Mouse (Mus musculus) NIH3T3 (cell line): ENCODE measurements around the gene Itga9.

ENCODE experiments used
- DNase-seq: peaks from one replicate; pipeline ENCODE4 v3.0.0-alpha.2; 2012; ENCODE audit warnings: low read depth

Gene Itga9

DNA sequence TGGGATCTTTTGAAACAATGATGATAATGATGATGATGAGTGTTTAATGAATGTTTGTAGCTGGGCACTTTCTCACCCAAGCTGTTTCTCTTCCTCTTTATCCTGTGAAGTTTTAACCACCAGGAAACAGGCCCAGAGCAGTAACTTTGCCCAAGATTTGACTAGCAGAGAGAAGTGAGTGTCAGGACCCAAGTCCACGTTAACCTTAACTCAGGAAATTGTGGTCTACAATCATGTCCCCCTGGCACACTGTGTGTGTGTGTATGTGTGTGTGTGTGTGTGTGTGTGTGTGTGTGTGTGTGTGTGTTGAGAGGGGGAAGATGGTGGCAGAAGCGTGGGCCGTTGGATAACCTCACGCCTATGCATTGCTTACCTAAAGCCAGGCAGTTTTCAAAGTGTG, 120.1 kb downstream of the Itga9 start:
- no peak for DNase-seq

DNA sequence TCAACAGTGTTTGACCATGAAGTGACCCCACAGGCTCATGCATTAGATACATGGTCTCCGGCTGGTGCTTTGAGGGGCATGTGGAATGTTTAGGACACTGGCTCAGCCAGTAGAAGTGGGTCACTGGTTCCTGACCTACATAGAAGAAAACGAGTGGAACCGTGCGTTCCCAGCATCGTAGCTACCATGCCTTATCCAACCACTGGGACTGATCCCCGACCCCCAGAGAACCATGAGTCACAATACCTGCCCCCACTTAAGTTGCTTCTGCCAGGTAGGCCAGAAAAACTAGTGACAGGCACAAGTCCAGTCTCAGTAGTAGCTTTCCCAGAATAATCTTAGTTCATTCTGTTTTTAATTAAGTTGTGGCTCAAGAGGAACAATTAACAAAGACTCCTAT, 121.8 kb downstream of the Itga9 start:
- DNase-seq: no peak

DNA sequence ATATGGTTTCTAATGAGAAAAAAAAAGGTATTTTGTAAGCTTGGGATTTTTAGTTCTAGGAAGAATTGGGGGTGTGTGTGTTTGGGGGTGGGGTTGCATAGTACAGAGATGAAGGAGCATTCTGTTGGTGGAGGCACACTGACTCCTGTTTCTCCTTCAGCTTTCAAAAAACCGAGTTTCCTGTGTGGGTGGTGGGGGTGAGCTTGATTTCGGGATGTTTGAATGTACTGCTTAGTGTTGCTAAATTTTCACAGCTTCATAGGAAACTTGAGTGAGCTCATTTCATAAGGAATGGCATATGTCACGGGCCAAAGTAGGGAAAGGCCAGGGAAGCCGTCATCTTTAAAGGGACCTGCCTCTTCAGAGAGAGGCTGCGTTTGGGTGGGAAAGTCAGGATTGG, 122.5 kb downstream of the Itga9 start:
- no peak for DNase-seq

DNA sequence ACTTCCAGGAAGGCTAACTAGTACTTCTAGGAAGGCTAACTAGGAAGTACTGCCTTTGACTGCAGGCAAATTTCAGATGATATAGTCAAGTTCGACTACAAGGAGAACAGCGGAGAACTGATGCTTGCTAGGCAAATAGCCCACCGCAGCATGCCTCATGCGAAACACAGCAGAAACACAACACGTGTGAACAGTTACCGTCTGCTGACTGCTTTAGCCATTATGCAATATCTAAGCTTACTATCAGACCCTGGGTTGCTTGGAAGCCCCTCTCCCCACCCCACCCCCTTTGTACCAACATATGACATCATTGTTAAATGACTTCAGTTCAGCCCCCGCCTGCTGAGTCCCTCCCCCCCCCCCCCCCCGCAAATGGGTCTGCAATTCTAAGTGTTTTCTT, 123.7 kb downstream of the Itga9 start:
- DNase-seq: no peak

DNA sequence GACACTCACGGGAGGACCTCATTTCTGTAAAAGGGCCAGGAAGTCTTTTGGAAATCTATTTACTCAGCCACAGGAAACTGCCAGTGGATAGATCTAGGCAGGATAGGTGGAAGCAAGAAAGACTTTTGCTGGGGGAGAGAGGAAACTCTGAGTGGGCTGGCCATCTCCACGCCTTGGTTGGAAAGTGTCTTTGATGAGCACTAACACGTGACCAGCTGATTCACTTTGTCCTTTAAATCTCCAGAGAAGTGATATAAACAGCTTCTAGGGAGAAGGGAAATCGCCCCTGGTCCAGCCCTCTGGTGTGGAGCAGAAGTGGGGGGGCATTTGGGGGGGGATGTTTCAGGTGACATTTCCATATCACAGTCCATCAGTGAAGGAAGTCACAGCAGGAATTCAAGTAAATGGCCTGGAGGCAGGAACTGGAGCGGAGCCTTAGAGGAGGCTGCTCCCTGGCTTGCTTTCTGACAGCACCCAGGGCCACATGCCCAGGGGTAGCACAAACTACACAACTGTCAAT, 124.4 kb downstream of the Itga9 start:
- DNase-seq: no peak

DNA sequence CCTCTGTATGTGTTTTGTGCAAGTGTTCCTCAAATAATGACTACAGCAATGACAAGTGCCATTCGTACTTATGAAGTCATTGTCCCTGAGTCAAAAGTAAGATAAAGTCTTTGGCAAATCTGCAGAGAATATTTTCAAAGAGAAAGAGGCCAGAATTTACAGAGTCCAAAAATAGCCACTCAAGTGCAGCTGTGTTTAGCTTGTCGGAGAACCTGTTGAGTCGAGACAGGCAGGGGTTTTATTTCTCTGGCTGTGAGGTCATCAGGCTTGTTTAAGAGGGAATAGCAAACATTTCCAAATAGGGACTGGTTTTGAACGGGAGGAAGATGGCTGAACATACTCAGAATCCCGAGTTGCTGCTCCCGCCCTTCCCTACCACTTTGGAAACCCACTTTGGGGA, 125.2 kb downstream of the Itga9 start:
- DNase-seq: peak; percentile 3

DNA sequence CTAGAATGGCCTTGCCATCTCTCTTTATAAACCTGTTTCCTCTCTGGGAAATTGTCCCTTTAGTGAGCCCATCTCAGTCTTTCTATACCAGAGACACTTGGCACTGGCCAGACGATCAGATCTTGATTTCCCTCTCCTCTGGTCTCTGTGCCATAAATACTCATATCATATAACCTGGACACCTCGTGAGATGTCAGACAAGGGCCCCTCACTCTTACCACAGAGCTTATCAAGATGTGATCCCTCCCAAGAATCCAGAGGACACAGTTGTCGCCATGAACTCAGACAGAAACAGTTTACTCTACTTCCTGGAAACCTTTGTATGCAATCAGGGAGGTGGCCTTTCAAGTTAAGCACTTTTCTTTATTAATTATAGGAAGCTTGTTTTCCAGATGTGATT, 127.1 kb downstream of the Itga9 start:
- DNase-seq: no peak

DNA sequence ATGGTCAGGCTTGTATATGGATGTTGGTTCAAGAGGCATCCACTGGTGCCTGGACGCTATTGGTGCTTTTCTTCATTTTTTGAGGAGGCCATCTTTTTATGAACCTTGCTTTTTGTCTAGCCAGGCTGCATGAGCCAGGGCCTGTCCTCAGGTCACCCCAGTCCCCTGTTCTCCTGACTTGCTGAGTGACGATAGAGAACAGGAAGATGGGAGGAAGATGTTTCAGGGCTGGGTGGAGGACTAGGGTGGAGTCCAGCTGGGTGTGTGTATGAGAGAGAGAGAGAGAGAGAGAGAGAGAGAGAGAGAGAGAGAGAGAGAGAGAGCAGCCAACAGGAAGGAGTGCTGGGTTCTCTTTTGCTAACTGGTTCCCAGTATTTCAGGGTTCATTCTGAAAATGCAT, 130.6 kb downstream of the Itga9 start:
- DNase-seq: no peak

DNA sequence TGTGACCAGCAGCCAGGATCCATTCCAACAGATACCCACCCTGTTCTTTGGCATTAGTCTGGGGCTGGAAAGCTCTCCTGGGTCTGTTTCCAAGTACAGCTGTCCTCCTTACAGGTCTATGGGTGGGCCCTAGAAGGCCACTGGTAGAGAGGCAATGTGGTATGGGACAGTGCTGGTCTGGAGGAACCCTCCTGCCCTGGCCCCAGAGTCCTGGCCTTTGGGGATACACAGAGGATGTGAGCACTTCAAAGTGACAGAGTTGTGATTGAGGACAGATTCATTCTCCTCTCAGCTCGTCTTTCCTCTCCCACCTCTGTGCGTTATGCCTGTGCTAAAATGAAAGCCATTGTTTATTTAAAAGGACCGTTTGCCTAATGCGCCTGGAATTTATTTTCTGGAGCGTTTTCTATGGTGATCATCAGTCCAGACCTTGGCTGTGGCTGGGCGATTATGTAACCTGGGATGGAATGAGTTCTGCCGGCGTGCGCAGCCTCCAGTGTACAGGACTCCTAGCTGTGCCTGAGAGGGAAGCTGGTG, 131.2 kb downstream of the Itga9 start:
- DNase-seq: peak; percentile 70

DNA sequence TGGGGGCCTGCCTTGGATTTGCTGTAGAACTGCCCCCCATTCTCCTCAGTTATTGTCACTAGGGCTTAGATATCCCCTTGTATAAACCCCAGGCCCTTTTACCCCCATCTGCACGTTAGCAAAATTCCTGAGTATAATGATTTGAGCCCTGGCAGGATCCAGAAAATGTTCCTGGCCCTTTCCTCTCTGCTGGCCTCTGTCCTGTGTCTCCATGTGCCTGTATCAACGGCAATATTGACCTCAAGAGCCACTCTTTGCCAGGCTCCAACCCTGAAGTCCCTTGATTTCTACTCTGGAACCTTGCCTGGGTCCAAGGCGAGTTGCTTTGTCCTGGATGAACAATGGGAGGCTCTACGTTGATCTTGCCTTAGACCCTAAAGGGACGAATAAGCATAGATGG, 131.8 kb downstream of the Itga9 start:
- no peak for DNase-seq

DNA sequence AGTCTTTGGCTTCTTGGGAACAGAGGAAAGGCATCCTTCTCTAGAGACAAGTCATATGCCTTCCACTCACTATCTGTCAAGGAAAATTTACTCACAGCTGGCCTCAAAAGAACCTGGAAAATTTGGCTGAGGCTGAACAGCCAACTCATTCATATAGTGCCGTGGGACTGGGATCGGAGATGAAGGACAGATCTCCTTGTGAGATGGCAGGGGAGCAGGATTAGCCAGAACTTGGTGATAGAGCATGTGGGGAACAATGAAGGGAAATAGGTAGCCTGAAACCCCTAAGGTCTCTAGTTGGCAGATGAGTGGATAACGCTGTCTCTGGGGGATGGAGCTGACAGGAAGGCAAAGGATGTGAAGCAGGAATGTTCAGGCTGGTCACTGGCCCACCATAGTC, 132.6 kb downstream of the Itga9 start:
- no peak for DNase-seq

DNA sequence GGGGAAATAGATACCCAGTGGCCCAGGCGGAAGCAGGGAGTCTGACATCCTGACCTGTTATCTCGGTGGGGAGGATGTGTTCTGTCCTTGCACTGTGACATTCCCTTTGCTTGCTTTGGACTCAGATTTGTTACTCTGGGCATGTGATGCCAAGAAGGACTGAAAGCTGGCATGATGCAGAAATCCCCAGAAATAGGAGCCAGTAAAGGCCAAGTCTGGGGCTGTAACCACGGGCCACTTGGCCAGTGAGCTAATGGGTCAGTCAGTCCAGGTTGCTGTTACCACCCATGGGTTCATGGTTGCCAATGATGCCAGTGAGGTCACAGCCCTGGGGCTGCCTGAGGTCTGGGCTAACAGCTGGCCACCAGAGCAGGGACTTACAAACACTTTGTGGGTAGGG, 133.2 kb downstream of the Itga9 start:
- DNase-seq: no peak

DNA sequence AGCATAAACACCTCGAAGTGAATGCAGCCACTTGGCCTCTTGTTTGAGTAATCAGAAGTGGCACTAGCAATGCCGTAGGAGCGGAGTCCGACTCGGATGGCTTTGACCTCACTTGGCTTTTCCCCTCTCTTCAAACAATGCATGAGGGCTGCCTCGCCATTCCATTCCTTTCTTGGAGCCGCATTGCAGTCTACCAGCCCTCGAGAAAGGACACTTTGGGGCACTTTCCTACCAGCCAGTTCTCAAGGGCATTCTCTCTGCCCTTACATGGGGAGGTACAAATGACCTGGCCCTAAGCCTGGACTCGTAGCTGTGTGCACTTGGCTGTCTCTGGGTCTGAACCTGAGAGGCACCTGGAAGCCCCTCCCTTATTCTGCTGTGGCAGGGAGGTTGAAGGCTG, 134.8 kb downstream of the Itga9 start:
- DNase-seq: no peak

DNA sequence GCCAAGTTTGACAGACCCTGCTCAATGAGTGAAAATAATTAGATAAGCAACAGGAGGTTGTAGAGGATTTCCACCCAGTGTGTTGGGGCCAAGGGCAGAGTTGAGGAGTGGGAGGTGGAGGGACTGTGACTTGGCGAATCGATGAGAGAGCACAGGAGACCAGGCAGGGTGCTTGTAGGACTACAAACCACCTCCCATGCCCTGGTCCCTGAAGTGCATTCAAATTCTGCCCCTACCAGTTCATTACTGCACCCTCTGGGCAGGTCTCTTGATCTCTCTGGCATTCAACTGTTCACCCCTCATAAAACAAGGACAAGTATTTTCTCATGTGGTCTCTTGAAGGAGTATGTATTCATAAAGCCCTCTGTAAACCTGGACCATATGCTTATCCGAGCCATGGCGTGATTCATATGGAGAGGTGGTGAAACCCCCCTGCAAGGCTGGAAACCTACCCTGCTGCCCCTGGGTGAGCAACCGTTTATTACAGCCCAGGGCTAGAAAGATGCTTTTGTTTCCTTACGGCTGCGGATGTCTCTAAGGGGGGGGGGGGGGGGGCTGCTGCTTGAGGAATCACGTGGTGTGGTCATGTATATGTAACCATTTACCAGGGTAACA, 143.0 kb downstream of the Itga9 start:
- DNase-seq: no peak

DNA sequence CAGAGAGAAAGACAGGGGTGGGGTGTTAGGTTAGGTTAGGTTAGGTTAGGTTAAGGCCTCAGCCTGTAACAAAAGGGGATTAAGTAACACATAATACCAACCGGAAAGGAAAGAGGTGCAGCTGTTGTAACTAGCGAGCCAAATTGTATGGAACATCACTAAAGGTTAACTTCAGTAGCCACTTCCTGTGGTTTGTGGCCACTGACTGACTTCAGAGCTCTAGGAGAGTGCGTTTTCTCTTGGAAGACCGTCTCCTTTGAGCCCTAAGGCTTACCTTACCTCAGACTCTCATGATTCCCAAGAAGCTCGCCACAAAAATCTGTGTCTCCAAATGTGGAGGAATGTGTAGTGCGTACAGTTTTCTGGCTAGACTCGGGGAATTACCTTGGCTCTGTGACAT, 144.3 kb downstream of the Itga9 start:
- no peak for DNase-seq

DNA sequence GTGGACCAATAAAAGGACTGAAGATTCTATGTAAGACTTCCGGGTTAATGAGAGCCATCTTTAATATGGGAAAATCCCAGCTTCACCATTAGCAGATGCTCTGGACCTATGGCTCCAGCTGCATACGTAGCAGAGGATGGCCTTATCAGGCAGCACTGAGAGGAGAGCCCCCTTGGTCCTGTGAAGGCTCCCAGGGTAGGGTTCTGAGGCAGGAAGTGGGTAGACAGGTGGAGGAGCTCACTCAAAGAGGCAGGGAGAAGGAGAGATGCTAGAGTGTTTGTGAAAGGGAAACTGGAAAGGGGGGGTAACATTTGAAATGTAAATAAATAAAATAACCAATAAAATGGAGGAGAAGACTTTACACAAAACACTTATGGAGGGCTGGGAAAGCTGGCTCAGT, 145.9 kb downstream of the Itga9 start:
- no peak for DNase-seq

DNA sequence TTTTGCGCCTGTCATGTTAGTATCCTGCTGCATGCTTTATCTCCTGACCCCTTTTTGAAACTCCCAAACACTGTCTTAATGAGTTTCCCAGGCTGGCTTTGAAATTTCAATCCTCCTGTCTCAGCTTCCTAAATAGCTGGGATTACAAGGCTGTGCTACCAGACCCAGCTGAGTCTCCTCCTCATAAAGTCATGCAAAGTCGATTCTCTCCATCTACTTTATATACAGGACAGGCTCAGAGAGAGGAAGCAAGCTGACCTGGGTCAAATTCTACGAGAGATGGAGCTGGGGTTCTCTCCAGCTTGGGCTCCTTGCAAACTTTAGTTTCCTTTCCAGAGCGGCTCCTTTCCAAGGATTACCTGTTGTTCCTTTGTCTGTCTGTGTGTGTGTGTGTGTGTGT, 153.0 kb downstream of the Itga9 start:
- no peak for DNase-seq

DNA sequence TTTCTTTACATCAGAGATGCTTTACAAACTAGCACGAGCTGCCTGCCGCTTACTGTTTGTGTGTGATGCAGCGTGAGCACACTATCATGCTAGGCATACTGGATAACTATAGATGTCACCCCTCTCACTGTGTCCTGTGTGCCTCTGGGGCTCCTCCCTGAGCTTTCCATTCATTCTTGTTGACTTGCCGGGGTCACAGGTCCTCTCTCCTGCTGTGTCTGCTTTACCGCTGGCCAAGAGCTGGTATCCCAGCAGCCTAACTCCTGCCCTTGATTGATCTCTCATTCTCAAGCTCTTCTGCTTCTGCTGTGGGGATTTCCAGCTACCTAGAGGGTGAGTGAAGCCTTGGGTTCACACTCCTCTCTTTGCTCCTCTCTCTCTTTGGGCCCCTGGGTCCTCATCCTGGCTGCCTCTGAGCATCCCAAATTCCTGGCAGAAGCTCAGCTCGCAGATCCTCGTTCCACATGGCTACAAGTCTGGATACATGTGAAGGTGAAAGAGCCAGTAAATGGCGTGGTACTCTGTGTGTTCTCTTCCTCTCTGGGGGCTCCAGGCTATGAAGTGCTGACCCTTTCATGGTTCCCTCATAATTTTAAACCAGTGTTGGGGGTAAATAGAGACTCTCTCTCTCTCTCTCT, 155.6 kb downstream of the Itga9 start:
- DNase-seq: no peak

DNA sequence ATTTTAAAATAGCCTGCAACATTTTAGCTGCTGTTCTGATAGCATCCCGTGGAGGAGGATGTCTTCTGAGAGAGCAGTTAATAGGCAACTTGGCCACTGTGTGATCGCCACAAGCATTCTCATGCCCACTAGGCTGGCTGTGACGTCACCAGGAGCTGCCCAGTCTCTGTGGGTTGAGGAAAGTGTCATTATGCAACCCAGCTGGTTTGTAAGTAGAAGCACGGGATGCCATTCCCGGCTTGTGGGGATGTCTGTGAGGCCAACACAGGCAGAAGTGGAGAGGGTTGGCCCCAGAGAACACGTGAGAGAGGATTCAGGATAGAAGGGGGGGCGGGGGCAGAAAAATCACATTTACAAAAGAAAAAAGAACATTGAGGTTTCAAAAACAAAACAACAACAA, 156.3 kb downstream of the Itga9 start:
- DNase-seq: peak; percentile 38

DNA sequence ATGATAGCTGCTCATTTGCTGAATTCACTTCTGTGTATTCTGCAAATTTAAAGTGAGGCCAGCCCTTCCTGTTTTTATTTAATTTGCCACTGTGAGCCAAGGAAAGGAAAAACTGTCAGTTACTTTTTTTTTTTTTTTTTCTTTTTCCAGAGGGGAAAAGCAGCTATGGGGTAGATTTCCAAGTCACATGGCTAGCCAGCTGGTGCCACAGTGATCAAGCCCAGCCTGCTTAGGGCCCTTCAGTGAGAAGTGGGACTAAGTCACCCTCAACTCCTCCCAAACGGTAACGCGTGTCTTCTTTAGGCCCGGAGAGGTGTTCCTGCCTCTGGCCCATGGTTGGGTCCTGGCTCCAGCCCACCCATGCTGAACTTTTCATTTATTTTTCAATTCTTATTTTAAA, 156.7 kb downstream of the Itga9 start:
- DNase-seq: no peak

DNA sequence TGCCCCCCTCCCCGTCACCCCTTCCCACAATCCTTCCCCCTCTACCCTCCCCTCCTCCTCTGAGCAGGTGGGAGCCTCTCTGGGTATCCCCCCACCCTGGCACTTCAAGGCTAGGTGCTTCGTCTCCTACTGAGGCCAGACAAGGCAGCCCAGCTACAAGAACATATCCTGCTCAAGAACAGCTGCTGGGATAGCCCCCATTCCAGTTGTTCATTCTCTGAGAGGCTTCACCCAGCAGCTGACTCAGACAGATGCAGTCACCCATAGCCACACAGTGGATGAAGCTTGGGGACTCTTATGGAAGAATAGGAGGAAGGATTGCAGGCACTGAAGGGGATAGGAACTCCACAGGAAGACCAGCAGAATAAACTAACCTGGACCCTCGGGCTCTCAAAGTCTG, 157.2 kb downstream of the Itga9 start:
- DNase-seq: no peak

DNA sequence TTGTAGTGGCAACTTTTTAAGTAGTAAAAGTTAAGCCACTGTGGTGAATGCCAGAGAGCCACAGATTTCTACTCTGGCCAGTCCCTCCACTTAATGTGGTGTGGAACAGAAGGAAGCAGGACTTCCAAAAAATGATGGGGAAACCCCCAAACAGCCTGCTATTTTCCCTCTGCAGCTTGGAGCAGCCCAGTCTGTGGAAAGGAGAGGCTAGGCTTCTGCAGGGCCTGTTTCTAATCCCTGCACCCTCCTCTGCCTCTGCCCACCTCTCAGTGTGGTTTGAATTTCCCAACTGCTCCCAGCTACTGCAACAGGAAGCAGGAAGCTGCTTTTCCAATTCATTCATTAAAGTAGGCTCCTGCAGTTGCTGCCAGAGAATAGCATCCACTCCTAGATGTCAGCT, 158.6 kb downstream of the Itga9 start:
- no peak for DNase-seq

DNA sequence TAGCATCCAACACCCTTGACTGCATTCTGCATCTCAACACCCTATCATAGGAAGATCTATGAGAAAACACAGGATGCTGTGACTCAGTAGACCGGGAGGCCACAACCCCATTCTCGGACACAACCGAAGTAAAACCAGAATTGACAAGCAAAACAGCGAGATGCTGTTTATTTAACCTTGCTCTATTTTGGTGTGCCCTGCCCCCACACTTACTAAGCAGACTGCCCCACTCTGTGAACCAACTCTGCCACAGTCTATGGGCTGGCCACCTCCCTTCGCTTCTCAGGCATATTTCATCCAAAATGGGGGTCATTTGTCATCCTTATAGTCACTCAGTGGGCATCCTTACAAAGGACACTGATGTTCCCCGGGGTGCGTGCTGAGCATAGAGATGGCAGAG, 160.5 kb downstream of the Itga9 start:
- DNase-seq: no peak

DNA sequence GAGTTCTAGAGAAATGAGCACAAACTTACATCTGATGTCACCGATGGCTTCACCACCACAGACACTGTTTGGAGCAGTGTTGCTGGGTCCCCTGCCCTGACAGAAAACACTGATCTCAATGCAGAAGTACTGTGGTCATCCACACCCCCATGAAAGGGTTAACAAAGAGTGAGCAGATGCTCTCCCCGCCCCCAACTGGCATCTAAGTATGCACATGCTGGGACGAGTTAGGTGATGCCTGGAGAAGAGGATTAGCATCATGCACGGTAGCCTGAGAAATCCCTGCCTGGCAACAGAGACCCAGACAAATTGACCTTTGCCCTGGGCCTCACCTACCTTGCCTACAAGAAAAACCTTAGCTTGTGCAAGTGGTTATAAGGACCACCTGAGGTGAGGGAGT, 162.1 kb downstream of the Itga9 start:
- DNase-seq: no peak
